Mouse (Mus musculus) embryonic fibroblast, embryonic 13.5 days (primary cell): ENCODE measurements around the gene Mreg.

Experiments
- CTCF ChIP-seq: IDR thresholded peaks from 2 replicates; pipeline ENCODE4 v1.5.1; 2011; ENCODE audit warnings: mild to moderate bottlenecking, control low read depth, low read length, moderate library complexity, borderline replicate concordance; ENCODE audit not compliant: insufficient read depth
- POLR2A ChIP-seq: IDR thresholded peaks from 2 replicates; pipeline ENCODE4 v1.6.1; 2011; ENCODE audit warnings: low read depth, mild to moderate bottlenecking, control low read depth, low read length, moderate library complexity

DNA sequence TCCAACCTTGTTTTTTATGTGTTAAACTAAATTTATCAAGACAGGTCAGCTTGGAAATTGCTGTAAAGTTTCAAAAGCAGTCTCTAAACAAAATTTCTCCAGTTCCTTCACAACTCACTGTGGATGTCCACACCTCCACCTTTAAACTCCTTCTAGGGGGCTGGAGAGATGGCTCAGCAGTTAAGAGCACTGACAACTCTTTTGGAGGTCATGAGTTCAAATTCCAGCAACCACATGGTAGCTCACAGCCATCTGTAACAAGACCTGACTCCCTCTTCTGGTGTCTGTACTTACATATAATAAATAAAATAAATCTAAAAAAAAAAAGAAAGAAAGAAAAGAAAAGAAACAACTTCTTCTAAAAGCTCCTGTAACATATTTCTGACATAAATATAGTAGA, 67.1 kb downstream of the Mreg start:
- no peak for TF ChIP-seq CTCF
- TF ChIP-seq POLR2A: no peak
